Mouse (Mus musculus): ENCODE results near the gene Slc25a20. TPM values are rescaled to one million over a fixed set of nuclear protein-coding genes. Genes with fewer than 3 reads are reported as not detected.

Gene Slc25a20
- total RNA-seq, 2 experiments from 2014 or later, result 18.4 to 22.9 TPM

- ATAC-seq (ENCODE audit: poor library complexity, severe bottlenecking), result no peak
Observed at GRCm38 (mm10) chr9:108732462-108732861, 70.6 kb downstream of the Slc25a20 start.

Other genes with a start within 250 kb of the Slc25a20 start
- not detected in 2 replicates for gene Ccdc36, start 233.6 kb upstream of the Slc25a20 start, total RNA-seq (2015)
- 0.15 and 0.28 TPM in 2 replicates for gene Ccdc36, start 233.6 kb upstream of the Slc25a20 start, total RNA-seq (2017)
- not detected in 2 replicates for gene BC048562, start 225.6 kb upstream of the Slc25a20 start, total RNA-seq (2015)
- gene BC048562, start 225.6 kb upstream of the Slc25a20 start, total RNA-seq (2017), result not detected in 2 replicates
- gene Ccdc71, start 201.6 kb upstream of the Slc25a20 start, total RNA-seq (2015), result 26.7 and 29.4 TPM in 2 replicates
- 10.9 and 12.8 TPM in 2 replicates for gene Ccdc71, start 201.6 kb upstream of the Slc25a20 start, total RNA-seq (2017)
- gene Klhdc8b, start 200.5 kb upstream of the Slc25a20 start, total RNA-seq (2015), result 0.16 and 0.33 TPM in 2 replicates
- 1.0 and 1.3 TPM in 2 replicates for gene Klhdc8b, start 200.5 kb upstream of the Slc25a20 start, total RNA-seq (2017)
- gene Lamb2, start 182.4 kb upstream of the Slc25a20 start, total RNA-seq (2015), result 0.13 and 0.73 TPM in 2 replicates
- gene Lamb2, start 182.4 kb upstream of the Slc25a20 start, total RNA-seq (2017), result 0.33 and 0.37 TPM in 2 replicates
- gene Usp19, start 171.5 kb upstream of the Slc25a20 start, total RNA-seq (2015), result 29.3 and 33.2 TPM in 2 replicates
- 34.8 and 36.3 TPM in 2 replicates for gene Usp19, start 171.5 kb upstream of the Slc25a20 start, total RNA-seq (2017)
- 120 and 137 TPM in 2 replicates for gene Qars, start 154.4 kb upstream of the Slc25a20 start, total RNA-seq (2015)
- 130 and 144 TPM in 2 replicates for gene Qars, start 154.4 kb upstream of the Slc25a20 start, total RNA-seq (2017)
- gene Qrich1, start 145.3 kb upstream of the Slc25a20 start, total RNA-seq (2015), result 68.1 and 74.0 TPM in 2 replicates
- 97.9 and 109 TPM in 2 replicates for gene Qrich1, start 145.3 kb upstream of the Slc25a20 start, total RNA-seq (2017)
- gene Impdh2, start 101.8 kb upstream of the Slc25a20 start, total RNA-seq (2015), result 87.2 and 93.2 TPM in 2 replicates
- 118 and 119 TPM in 2 replicates for gene Impdh2, start 101.8 kb upstream of the Slc25a20 start, total RNA-seq (2017)
- gene Ndufaf3, start 94.7 kb upstream of the Slc25a20 start, total RNA-seq (2015), result 36.8 and 40.7 TPM in 2 replicates
- 15.2 and 22.7 TPM in 2 replicates for gene Ndufaf3, start 94.7 kb upstream of the Slc25a20 start, total RNA-seq (2017)
- gene Dalrd3, start 92.2 kb upstream of the Slc25a20 start, total RNA-seq (2015), result 46.8 and 52.0 TPM in 2 replicates
- 21.9 and 22.5 TPM in 2 replicates for gene Dalrd3, start 92.2 kb upstream of the Slc25a20 start, total RNA-seq (2017)
- 2.1 and 3.3 TPM in 2 replicates for gene Wdr6, start 83.3 kb upstream of the Slc25a20 start, total RNA-seq (2015)
- 3.1 and 4.0 TPM in 2 replicates for gene Wdr6, start 83.3 kb upstream of the Slc25a20 start, total RNA-seq (2017)
- 0.18 and 0.21 TPM in 2 replicates for gene P4htm, start 64.4 kb upstream of the Slc25a20 start, total RNA-seq (2015)
- not detected in 2 replicates for gene P4htm, start 64.4 kb upstream of the Slc25a20 start, total RNA-seq (2017)
- 18.0 and 21.3 TPM in 2 replicates for gene Arih2, start 12.7 kb upstream of the Slc25a20 start, total RNA-seq (2015)
- gene Arih2, start 12.7 kb upstream of the Slc25a20 start, total RNA-seq (2017), result 56.0 and 57.5 TPM in 2 replicates
- 15.9 and 20.6 TPM in 2 replicates for gene Prkar2a, start 27.2 kb downstream of the Slc25a20 start, total RNA-seq (2015)
- 15.5 and 35.4 TPM in 2 replicates for gene Prkar2a, start 27.2 kb downstream of the Slc25a20 start, total RNA-seq (2017)
- gene Ip6k2, start 121.7 kb downstream of the Slc25a20 start, total RNA-seq (2015), result 10.6 and 15.8 TPM in 2 replicates
- 30.6 and 35.4 TPM in 2 replicates for gene Ip6k2, start 121.7 kb downstream of the Slc25a20 start, total RNA-seq (2017)
- gene Nckipsd, start 146.3 kb downstream of the Slc25a20 start, total RNA-seq (2015), result 13.9 and 19.3 TPM in 2 replicates
- gene Nckipsd, start 146.3 kb downstream of the Slc25a20 start, total RNA-seq (2017), result 11.5 and 14.8 TPM in 2 replicates
- gene Celsr3, start 164.2 kb downstream of the Slc25a20 start, total RNA-seq (2015), result 3.9 and 5.7 TPM in 2 replicates
- 2.4 and 3.3 TPM in 2 replicates for gene Celsr3, start 164.2 kb downstream of the Slc25a20 start, total RNA-seq (2017)
- gene Slc26a6, start 191.2 kb downstream of the Slc25a20 start, total RNA-seq (2015), result 10.0 and 14.2 TPM in 2 replicates
- 2.7 and 4.5 TPM in 2 replicates for gene Slc26a6, start 191.2 kb downstream of the Slc25a20 start, total RNA-seq (2017)